Mouse (Mus musculus) urinary bladder, adult 2 months (tissue): ENCODE data around the gene Grb14. TPM values are rescaled to one million over a fixed set of nuclear protein-coding genes. Genes with fewer than 3 reads are reported as not detected.

Experiments
- DNase-seq: peaks from one replicate; pipeline ENCODE4 v3.0.0; 2022; ENCODE audit warnings: low spot score
- polyA plus RNA-seq: library from polyadenylated mRNA; depleted of rRNA; stranded (reverse); fragments of >200 nt; gene quantifications from 2 replicates; pipeline ENCODE4 v1.2.3, GENCODE M21; 2012

Gene Grb14
- polyA plus RNA-seq, 1 experiment: 58.8 TPM

GRCm38 (mm10) chr2:64974549-64974948 lies 50.2 kb downstream of the Grb14 start:
- DNase-seq: no peak

DNA sequence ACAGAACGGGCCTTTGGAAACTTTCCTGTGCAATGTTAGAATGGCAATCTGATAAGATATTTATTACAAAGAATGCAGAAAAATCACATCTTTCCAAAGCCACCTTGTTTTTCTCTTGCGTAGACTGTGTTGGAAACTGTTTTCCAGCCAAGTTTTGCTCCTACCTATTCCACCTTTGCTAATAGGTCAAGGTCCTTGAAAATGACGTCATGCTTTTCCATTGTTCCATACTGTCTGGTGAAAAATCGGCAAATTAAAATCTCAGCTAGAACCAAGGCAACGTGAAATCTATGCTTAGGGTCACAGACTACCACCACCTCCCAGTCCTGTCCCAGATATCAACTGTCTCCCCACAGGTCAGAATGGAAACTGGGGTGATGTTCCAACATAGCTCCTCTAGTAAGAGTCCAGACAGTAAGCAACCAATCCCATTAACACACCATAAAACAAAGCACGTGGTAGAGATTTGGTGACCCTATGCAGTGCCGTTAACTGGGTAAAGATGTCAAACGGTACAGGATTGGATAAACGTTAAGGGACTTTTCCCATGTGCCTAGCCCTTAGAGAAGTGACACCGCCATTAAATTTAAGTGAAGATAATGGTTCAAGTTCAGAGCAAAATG lies 50.9 kb downstream of the Grb14 start:
- no peak for DNase-seq

DNA sequence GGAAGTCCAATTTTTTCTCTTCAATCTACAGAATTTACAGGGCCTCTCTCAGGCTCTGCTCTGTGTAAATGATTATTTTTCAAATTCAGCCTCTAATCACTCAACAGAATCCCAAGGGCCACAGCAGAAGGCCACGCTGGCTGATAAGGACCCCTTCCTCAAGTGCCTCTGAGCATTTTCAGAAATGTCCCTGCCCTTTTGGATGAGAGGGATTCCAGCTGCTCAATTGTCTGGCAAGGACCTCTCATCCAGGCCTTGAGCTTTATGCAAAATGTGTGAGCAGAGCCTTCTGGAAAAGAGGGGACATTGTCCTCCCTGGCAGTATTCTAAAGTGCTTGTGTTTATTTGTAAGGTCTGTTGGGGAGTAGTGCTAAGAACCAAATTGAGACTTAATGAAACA lies 51.7 kb downstream of the Grb14 start:
- no peak for DNase-seq

DNA sequence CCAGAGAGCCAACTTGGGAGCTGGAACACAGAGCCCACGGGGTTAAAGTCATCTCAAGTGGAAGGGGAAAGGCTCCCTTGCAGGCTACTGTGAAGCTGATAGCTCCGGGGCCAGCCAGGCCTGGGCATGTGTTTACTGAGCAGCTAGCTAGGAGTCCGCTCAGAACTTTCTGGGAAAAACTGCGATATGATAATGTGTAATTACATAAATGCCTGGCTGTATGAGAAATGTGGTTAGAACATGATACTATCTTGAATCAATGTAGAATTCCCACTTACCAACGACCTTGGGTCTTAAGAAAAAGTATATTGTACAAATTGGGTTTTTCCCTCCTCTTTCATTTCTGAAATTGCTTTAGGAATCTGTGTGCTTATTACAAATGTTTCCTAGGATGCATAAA lies 53.0 kb downstream of the Grb14 start:
- DNase-seq: no peak

- no peak for DNase-seq
Measured at GRCm38 (mm10) chr2:64970992-64971391, 53.8 kb downstream of the Grb14 start.

GRCm38 (mm10) chr2:64966893-64967444 lies 57.8 kb downstream of the Grb14 start:
- no peak for DNase-seq

DNA sequence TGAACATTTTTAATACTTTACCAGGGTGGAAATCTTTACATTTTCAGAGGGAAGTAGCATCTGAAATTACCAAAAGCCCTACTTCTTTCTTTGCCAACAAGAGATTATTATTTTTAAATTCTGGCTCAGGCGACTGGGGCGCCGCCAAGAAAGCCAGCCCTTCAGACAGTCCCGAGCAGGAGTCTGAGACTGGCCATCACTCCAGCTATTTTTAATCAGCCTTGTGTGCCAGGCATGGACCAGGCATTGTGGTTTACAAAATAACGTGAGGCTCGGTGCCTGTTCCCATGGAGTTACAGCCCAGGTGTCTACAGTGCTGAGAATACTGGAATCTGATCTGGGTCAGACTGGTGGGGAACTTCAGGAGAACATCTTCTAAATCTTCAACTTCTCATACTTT lies 58.5 kb downstream of the Grb14 start:
- DNase-seq: no peak

DNA sequence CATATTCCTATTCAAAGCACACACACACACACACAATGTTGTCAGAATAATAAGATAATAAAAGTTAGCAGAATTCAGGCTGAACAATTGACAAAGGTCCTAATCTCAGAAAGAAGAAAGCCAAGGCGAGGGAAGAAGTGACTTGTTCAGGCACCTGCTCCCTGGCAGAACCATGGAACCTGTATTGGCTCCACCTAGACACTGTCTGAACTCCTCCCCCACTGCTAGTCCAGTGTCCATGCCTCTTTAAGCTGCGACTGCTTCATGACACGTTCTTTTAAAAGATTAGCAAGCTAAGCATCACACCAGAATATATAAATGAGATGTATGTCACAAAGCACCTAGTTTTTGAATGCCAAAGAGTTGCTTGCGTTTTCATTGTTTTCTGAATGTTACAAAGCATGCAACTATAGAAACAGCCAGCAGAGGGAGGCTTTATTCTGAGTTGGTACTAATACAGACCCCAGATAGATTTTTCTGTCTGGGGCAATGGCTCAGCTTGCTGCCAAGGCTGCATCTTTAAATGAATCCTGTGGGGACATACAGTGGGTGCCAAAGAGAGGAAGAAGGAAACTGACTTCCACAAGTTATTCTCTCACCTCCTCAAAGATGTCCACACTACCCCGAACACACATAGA lies 59.4 kb downstream of the Grb14 start:
- no peak for DNase-seq

GRCm38 (mm10) chr2:64962196-64962595 lies 62.6 kb downstream of the Grb14 start:
- no peak for DNase-seq

- DNase-seq: no peak
Measured at GRCm38 (mm10) chr2:64961381-64961780, 63.4 kb downstream of the Grb14 start.

DNA sequence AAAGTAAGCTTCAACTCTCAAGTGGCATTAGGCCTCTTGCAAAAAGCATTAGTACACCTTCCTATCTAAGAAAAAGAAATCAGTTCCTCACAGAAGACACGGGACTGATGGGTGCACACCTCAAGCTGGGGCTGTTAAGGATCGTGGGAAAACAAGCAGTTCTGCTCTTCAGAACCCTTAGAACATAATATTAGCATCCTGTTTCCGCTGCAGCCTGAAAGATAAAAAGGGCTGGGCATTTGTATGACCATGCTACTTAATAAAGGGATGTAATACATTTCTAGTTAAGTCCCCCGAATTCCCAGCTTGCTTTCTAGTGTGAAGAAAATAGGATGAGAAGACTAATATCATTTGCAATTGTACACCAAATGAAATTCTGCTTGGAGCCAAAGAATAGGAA lies 65.1 kb downstream of the Grb14 start:
- no peak for DNase-seq

DNA sequence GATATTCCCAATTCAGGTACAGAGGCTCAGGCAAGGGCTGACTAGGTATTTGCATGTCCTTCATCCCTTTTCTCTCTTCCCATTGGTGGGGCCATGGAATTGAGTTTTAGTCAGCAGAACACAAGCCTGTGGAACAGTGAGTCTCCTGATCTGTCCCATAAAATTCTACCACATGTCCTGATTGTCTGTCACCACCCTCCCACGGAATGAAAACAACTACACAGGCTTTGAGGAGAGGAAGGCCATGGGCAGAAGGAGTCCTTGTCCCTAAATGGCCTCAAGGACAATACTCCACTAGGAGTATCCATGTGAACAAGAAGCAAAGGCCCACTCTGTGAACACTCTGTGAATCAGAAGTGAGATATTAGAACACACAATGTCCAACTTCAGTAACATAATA lies 69.3 kb downstream of the Grb14 start:
- DNase-seq: no peak

DNA sequence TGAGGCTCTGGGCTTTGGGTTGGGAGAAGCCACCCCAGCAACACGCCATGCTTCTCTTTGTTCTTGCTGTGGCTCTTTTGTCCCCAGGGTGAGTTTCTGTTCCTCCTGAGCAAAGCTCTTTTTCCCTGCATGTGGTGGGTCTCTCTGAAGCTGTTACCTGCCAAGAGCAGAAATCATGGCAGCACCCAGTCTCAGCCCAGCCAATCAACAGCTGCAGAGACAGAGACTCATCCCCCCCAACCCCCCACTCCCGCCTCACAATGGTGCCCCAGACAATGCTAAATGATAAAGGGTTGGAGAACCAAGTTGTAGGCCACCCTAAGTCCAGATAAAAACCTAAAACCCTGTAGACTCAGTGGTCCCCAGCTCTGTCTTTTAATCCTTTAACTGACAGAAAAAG lies 75.6 kb downstream of the Grb14 start:
- no peak for DNase-seq

DNA sequence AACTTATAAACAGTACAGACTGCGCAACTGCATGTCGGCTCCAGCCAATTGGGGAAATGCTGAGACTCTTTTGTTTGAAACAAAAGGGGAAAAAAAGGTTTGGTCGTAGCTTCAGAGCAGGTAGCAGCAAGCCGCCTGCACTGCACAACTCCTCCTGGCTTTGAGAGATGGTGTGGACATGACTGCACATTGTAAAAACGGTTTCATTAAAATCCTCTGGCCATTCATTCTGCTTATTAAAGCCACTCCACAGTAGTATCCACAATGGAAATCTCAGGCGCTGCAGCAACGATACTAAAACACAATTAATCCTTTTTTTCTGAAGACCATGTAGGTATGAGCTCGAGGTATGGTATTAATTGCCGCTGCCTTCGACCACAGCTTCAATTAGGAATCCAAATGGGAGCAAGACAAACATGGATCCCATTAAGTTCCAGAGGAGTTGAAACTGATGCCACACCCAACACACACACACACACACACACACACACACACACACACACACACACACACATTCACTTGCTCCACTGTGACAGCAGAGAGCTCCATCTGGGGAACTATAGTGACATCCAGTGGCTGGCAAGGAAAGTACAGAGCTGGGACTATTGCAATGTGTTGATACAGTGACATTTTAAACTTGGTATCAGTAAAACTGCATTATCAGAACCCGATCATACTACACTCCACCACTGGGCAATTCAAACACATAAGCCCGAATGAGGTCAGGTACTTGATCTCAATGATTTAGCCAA lies 76.2 kb downstream of the Grb14 start:
- DNase-seq: no peak

DNA sequence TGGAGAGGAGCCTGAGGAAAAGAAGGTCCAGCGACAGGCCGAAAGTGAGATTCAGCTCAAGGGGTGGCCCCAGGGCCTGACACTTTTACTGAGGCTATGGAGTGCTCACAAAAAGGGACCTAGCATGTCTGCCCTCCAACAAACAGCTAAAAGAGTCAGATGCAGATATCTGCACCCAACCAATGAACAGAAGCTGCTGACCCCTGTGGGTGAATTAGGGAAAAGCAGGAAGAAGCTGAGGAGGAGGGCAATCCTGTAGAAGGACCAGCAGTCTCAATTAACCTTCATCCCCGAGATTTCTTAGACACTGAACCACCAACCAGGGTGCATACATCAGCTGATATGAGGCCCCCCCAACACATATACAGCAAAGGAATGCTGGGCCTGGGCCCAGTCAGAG lies 77.3 kb downstream of the Grb14 start:
- DNase-seq: no peak

DNA sequence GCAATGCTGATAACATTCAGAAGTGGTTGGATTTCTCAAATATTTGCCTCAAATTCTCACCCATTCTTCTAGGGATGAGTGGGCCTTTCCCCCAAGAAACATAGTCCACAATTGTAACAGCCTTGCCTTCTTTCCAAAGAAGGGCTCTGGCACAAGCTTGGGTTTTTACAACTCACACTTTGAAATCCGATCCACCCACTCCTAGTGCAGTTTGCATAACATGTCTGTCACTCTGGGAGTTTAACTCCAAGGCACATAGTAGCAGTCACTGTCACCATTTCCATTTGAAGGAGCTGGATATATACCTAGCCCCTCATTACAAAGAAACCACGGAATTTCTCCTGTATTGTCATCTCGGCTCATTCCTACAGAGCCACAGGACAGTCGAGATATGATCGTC lies 103.9 kb downstream of the Grb14 start:
- no peak for DNase-seq

GRCm38 (mm10) chr2:64915448-64915847 lies 109.3 kb downstream of the Grb14 start:
- DNase-seq: no peak

- no peak for DNase-seq
Measured at GRCm38 (mm10) chr2:64904877-64905276, 119.9 kb downstream of the Grb14 start.

GRCm38 (mm10) chr2:64897844-64898243 lies 126.9 kb downstream of the Grb14 start:
- no peak for DNase-seq

DNA sequence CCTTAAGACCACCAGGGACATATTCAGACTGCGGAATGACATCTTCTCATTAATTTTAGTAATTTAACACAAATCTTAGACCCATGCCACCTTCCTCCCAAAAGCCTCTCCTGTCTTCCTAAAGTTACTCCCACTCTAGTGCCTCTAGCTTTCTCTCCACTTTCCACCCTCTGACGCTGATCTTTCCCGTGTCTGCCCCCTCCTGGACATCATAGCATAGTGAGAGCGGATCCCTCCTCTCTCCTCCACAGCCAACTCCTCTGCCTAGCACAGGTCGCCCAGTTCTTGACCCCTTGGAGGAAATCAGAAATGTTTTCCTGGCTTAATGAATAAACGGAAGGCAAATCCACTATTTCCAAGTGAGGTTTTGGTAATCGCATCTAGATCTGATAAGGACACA lies 131.6 kb downstream of the Grb14 start:
- DNase-seq: no peak

DNA sequence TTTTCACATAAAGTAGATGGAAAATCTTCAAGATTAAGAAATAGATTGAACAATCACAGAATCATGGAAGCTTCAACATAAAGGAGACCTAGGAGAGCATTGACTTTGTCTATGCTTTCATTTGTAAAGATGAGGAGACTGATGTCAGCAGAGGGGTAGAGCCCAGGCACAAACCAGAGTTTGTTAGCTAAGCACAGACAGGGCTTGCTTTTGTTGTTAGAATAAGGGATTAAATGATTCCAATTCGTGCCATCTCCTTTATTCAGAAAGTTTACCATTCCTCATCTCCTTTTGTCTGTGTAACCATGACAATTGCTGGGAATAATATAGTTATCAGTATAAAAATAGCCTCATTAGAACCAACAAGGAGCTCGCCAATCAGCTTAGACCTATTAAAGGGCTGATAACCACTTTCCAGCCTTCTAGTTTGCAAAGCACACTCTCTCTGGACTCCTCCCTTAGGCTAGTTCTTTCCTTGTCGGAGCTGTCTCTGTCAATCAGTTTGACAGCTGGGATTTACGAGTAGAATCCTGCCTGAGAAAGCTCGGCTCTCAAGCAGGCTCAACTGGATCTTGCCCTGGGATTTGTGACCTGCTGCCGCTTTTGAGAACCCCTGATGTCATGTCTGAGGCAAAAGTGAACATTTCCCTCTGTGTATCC lies 137.6 kb downstream of the Grb14 start:
- no peak for DNase-seq

GRCm38 (mm10) chr2:64885696-64886095 lies 139.1 kb downstream of the Grb14 start:
- DNase-seq: no peak
